Mouse (Mus musculus): ENCODE measurements at regions not wholly inside any gene's neighbourhood (a gene's known extent, or its start where the extent isn't known, plus 50 kb on each side); places are given as distances from the start of the nearest gene placed in this dataset.

GRCm38 (mm10) chr14:80083724-80084123 lies 99.8 kb downstream of the Olfm4 start:
- H3K27ac ChIP-seq, result no peak overlapping the region
- 78% methylated on average over 3 of the region's 3 CpGs for WGBS
- H3K9me3 ChIP-seq, result peaks cover 5% of the 10 kb centered on the region; the same call in 1 of the 2 replicates
- H3K4me1 ChIP-seq (replicated peaks), result no peaks in the 10 kb centered on the region
- H3K27me3 ChIP-seq, result no peaks in the 10 kb centered on the region
- H3K4me3 ChIP-seq (replicated peaks), result no peak overlapping the region
- ATAC-seq (ENCODE audit: insufficient number of reproducible peaks, insufficient read depth, low FRiP score, low TSS enrichment, low read depth), result no peak
- no peak overlapping the region for H3K4me2 ChIP-seq
- no peaks in the 10 kb centered on the region for H3K36me3 ChIP-seq
- H3K9ac ChIP-seq (replicated peaks), result no peak overlapping the region

DNA sequence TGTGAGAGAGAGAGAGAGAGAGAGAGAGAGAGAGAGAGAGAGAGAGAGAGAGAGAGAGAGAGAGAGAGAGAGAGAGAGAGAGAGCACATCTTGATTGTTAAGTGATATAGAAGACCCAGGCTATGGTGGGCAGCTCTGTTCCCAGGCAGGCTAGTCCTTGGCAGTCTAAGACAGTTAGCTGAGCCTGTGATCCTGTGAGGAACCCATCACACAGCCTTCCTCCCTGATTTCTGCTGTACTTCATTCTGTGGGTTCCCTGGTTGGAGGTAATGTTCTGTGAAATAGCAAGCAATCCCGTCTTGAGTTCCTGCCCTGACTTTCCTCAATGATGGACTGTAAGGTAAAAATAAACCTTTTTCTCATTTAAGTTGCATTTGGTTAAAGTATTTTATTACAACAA lies 113.4 kb downstream of the Olfm4 start:
- no peak for ATAC-seq (ENCODE audit: insufficient number of reproducible peaks, insufficient read depth, low FRiP score, low TSS enrichment, low read depth)

GRCm38 (mm10) chr14:80113115-80113687 lies 129.3 kb downstream of the Olfm4 start:
- Histone ChIP-seq H3K4me2 (no peak overlapping the region), H3K9me3 (no peaks in the 10 kb centered on the region), H3K36me3 (no peaks in the 10 kb centered on the region), H3K27ac (no peak overlapping the region), H3K4me3 (replicated peaks) (no peak overlapping the region), H3K4me1 (replicated peaks) (peaks cover 8% of the 10 kb centered on the region), H3K9ac (replicated peaks) (no peak overlapping the region), H3K27me3 (no peaks in the 10 kb centered on the region)
- ATAC-seq (ENCODE audit: insufficient number of reproducible peaks, insufficient read depth, low FRiP score, low TSS enrichment, low read depth), result no peak
- WGBS, result 67% methylated on average over 6 of the region's 6 CpGs

More for the DNA sequence above, 113.4 kb downstream of the Olfm4 start:
- Histone ChIP-seq H3K9me3 (no peaks in the 10 kb centered on the region), H3K27ac (no peak overlapping the region), H3K4me1 (replicated peaks) (no peaks in the 10 kb centered on the region), H3K4me2 (no peak overlapping the region), H3K27me3 (no peaks in the 10 kb centered on the region), H3K4me3 (replicated peaks) (no peak overlapping the region), H3K36me3 (no peaks in the 10 kb centered on the region), H3K9ac (replicated peaks) (no peak overlapping the region)
- WGBS, result 63% methylated on average over 1 of the region's 1 CpGs

GRCm38 (mm10) chr14:80114326-80114725 lies 130.4 kb downstream of the Olfm4 start:
- H3K4me3 ChIP-seq (replicated peaks), result no peak overlapping the region
- H3K9ac ChIP-seq (replicated peaks), result no peak overlapping the region
- H3K27me3 ChIP-seq, result no peaks in the 10 kb centered on the region
- ATAC-seq (ENCODE audit: insufficient number of reproducible peaks, insufficient read depth, low FRiP score, low TSS enrichment, low read depth), result no peak
- H3K4me2 ChIP-seq, result no peak overlapping the region
- H3K9me3 ChIP-seq, result no peaks in the 10 kb centered on the region
- H3K27ac ChIP-seq, result no peak overlapping the region
- H3K36me3 ChIP-seq, result no peaks in the 10 kb centered on the region
- H3K4me1 ChIP-seq (replicated peaks), result peaks cover 8% of the 10 kb centered on the region

DNA sequence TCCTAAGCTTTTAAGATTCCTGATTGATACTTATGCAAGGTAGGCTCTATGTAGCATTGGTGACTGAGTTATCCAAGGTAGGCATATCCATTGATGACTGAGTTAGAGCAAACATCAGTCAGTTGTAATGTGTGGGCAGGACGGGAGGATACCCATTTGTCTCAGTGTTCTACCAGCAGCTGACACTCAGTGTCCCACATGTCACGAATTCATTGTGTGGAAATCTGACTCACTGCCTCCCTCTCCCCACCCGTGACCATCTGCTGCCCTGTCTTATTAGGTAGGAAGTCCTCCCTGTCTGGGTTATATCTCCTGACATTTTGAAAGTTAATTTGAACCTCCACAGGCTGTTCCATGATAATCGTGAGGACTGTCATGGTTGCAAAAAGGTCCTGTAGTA lies 141.3 kb downstream of the Olfm4 start:
- WGBS, result 82% methylated on average over 4 of the region's 4 CpGs
- no peak for ATAC-seq (ENCODE audit: insufficient number of reproducible peaks, insufficient read depth, low FRiP score, low TSS enrichment, low read depth)

DNA sequence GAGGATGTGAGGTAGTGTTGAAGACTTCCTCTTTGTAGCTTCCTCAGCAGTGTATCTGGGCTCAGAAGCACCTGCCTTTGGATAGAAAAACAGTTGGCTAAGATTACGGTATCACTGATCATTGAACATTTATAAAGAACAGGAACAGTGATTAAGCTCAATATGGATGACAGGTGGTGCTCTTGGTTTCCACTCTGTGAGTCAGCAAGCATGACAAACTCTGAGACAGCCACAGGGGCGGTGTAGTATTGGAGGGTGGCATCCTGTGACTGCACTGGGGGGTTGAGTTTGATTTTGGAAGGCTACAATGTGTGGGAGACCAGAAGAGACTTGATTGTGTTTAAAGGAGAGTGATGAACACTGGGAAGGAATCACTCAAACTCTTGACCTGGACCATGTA lies 144.3 kb downstream of the Olfm4 start:
- Histone ChIP-seq H3K9ac (replicated peaks) (no peak overlapping the region), H3K27me3 (no peaks in the 10 kb centered on the region), H3K27ac (no peak overlapping the region), H3K4me2 (no peak overlapping the region), H3K36me3 (no peaks in the 10 kb centered on the region), H3K4me1 (replicated peaks) (no peaks in the 10 kb centered on the region), H3K9me3 (no peaks in the 10 kb centered on the region), H3K4me3 (replicated peaks) (no peak overlapping the region)
- 85% methylated on average over 2 of the region's 2 CpGs for WGBS
- ATAC-seq (ENCODE audit: insufficient number of reproducible peaks, insufficient read depth, low FRiP score, low TSS enrichment, low read depth), result no peak

More for the DNA sequence above, 141.3 kb downstream of the Olfm4 start:
- no peaks in the 10 kb centered on the region for H3K36me3 ChIP-seq
- no peaks in the 10 kb centered on the region for H3K9me3 ChIP-seq
- no peak overlapping the region for H3K4me2 ChIP-seq
- H3K27me3 ChIP-seq, result no peaks in the 10 kb centered on the region
- no peaks in the 10 kb centered on the region for H3K4me1 ChIP-seq (replicated peaks)
- no peak overlapping the region for H3K9ac ChIP-seq (replicated peaks)
- H3K4me3 ChIP-seq (replicated peaks), result no peak overlapping the region
- no peak overlapping the region for H3K27ac ChIP-seq

DNA sequence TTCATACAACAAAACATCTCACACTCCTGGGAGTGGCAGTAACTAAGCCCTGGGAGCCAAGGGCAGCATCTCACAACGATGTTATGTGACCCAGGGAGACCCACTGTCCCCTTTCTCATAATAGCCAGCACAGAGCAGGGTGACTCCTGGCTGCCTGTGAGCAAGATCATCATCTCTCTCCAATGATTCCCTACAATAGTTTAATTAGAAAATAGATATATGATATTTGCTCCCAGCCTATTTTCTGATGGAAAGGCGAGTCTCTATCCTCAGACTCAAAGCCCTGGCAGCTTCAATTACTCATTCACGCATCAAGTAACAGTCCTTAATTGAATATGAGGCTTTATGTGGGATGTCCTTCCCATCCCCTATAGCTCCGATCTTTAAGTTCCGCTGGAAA lies 153.7 kb downstream of the Olfm4 start:
- Histone ChIP-seq H3K36me3 (no peaks in the 10 kb centered on the region), H3K4me1 (replicated peaks) (peaks cover 6% of the 10 kb centered on the region; the same call in 1 of the 2 replicates), H3K27ac (no peak overlapping the region), H3K4me2 (no peak overlapping the region), H3K9me3 (no peaks in the 10 kb centered on the region), H3K27me3 (no peaks in the 10 kb centered on the region), H3K4me3 (replicated peaks) (no peak overlapping the region), H3K9ac (replicated peaks) (no peak overlapping the region)
- no peak for ATAC-seq (ENCODE audit: insufficient number of reproducible peaks, insufficient read depth, low FRiP score, low TSS enrichment, low read depth)
- 88% methylated on average over 5 of the region's 5 CpGs for WGBS

DNA sequence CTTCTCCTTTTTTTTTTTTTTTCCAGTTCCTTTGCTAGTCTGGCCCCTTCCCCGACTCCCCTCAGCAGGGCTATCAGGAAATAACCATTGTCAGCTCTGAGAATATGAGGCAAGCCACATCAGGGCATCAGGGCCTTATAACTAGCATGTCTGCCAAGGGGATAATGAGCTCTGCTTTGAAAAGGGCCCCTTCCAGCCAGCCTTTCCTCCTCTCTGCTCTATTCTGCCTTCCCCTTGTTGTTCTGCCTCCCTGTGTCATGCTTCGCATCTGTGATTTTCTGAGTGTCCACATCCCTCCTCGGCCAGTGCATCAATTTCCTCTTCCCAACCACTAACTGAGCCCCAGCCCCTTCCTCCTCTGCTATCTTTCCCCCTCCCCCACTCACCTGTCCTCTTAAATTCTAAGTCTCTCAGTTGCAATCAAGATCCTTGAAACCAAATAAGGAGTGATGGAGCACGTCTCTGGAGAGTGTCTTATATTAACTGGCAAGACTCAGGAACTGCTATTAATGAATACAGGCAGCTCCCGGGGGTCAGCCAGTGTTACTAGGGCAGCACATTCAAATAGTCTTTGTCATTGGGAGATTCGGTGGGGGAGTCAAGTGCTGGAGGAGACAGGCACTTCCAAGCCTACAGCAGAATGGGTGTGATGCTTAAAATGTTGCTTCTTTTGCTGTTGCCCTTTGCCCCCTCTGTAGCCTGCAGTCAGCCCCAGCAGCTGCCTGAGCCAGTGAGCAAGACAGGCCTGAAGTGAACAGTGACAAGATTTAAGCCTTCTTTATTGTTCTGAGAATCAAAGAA lies 155.3 kb downstream of the Olfm4 start:
- H3K27me3 ChIP-seq, result no peaks in the 10 kb centered on the region
- no peak overlapping the region for H3K4me2 ChIP-seq
- no peak overlapping the region for H3K27ac ChIP-seq
- no peak overlapping the region for H3K9ac ChIP-seq (replicated peaks)
- H3K4me1 ChIP-seq (replicated peaks), result peaks cover 6% of the 10 kb centered on the region; the same call in 1 of the 2 replicates
- no peak overlapping the region for H3K4me3 ChIP-seq (replicated peaks)
- WGBS, result 37% methylated on average over 6 of the region's 6 CpGs
- no peaks in the 10 kb centered on the region for H3K9me3 ChIP-seq
- ATAC-seq (ENCODE audit: insufficient number of reproducible peaks, insufficient read depth, low FRiP score, low TSS enrichment, low read depth), result no peak
- no peaks in the 10 kb centered on the region for H3K36me3 ChIP-seq

GRCm38 (mm10) chr14:80157002-80157401 lies 173.1 kb downstream of the Olfm4 start:
- Histone ChIP-seq H3K27ac (no peak overlapping the region), H3K9ac (replicated peaks) (no peak overlapping the region), H3K4me1 (replicated peaks) (no peaks in the 10 kb centered on the region), H3K9me3 (no peaks in the 10 kb centered on the region), H3K27me3 (no peaks in the 10 kb centered on the region), H3K4me2 (no peak overlapping the region), H3K36me3 (no peaks in the 10 kb centered on the region), H3K4me3 (replicated peaks) (no peak overlapping the region)
- WGBS, result 46% methylated on average over 6 of the region's 6 CpGs
- no peak for ATAC-seq (ENCODE audit: insufficient number of reproducible peaks, insufficient read depth, low FRiP score, low TSS enrichment, low read depth)

GRCm38 (mm10) chr14:80169211-80169610 lies 185.3 kb downstream of the Olfm4 start:
- Histone ChIP-seq H3K4me2 (no peak overlapping the region), H3K4me3 (replicated peaks) (no peak overlapping the region), H3K27ac (no peak overlapping the region), H3K4me1 (replicated peaks) (no peaks in the 10 kb centered on the region; the same call in 1 of the 2 replicates), H3K9ac (replicated peaks) (no peak overlapping the region), H3K27me3 (no peaks in the 10 kb centered on the region), H3K36me3 (no peaks in the 10 kb centered on the region), H3K9me3 (no peaks in the 10 kb centered on the region)
- WGBS, result 57% methylated on average over 1 of the region's 1 CpGs
- no peak for ATAC-seq (ENCODE audit: insufficient number of reproducible peaks, insufficient read depth, low FRiP score, low TSS enrichment, low read depth)

DNA sequence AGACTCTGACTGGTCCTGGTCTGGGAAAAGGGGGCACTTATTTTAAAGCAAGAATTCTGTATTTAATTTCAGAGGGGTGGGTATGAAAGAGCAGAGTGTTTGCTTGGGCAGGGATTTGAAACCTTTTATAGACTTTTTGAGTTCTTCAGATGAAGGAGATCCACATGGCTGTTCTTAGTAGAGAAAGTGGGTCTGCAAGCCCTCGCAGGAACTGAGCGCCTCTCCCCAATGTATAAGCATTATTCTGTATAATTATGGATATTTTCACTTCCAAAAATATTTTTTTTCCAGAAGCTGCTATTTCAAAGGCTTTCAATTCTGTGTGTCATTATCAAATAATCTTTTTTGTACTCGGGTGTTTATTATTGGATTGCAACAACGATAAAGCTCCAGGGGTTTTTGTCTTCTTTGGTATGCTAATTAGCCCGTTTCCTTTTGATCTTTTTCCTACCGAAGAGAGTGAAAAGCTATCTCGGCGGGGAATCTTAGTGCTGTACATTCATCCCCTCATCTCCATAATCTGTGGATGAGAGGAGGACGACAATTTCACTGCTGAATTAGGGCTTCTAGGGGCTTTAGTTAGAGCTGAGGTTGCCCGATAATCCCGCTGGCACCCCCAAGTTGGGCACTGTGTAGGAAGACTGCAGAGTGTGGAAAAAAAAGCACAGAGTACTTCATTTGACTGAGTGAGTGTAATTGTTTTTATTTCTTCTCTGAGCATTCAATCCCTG lies 186.7 kb downstream of the Olfm4 start:
- peaks cover 2% of the 10 kb centered on the region for H3K4me1 ChIP-seq (replicated peaks)
- WGBS, result 12% methylated on average over 11 of the region's 11 CpGs
- ATAC-seq (ENCODE audit: insufficient number of reproducible peaks, insufficient read depth, low FRiP score, low TSS enrichment, low read depth), result no peak
- H3K4me3 ChIP-seq (replicated peaks), result no peak overlapping the region
- H3K36me3 ChIP-seq, result no peaks in the 10 kb centered on the region
- no peak overlapping the region for H3K4me2 ChIP-seq
- no peaks in the 10 kb centered on the region for H3K27me3 ChIP-seq
- H3K9me3 ChIP-seq, result no peaks in the 10 kb centered on the region
- no peak overlapping the region for H3K27ac ChIP-seq
- no peak overlapping the region for H3K9ac ChIP-seq (replicated peaks)

All from limb, embryonic 12.5 days (tissue).